Mouse (Mus musculus): ENCODE measurements around the gene Bcl11b.

- TF ChIP-seq CTCF (IDR thresholded peaks at IDR 0.05; ENCODE audit: low read depth) (no peak), EP300 (optimal IDR thresholded peaks at IDR 0.05) (no peak)
Observed at GRCm38 (mm10) chr12:107996216-107996615, 7.2 kb downstream of the Bcl11b start.

All from stomach, postnatal 0 days (tissue).